Mouse (Mus musculus) granulocyte monocyte progenitor cell, adult 5-6 weeks (primary cell): ENCODE results near the gene Bdnf. TPM values are rescaled to one million over a fixed set of nuclear protein-coding genes. Genes with fewer than 3 reads are reported as not detected.

Experiments
- ATAC-seq: replicated peaks from 2 replicates; pipeline ENCODE4 v1.8.0; 2016; ENCODE audit warnings: mild to moderate bottlenecking, moderate TSS enrichment, inconsistent platforms; ENCODE audit not compliant: poor library complexity, severe bottlenecking
- total RNA-seq, 2 experiments: library from RNA; stranded (forward) in 1 of 2; stranded (reverse) in 1 of 2; fragments of 200-712, 200-1000 nt in 1 of 2; fragments of >200 nt in 1 of 2; fragmentation: Nextera tagmentation in 1 of 2; gene quantifications; 2 replicates each; pipeline ENCODE4 v1.2.3; 2014 to 2017

The Bdnf gene
- total RNA-seq, 2 experiments from 2014 or later, result not detected

DNA sequence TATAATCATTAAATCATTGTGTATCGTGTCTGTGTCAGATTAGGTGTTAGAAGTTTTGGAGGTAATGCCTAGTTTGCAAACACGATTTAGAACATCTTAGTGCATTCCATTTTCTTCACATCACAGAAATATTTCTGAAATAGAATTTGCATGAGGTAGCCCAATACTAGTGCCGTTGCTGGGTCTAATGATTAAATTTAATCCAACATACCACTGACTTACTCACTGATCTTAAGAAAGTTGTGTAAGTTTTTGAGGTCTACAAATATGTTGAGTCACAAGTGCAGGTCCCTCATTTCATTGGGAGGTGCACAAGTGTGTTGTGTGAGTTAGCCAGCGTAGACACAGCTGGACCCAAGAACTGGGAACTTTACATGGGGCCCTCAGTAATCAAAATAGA lies 29.1 kb downstream of the Bdnf start:
- ATAC-seq, result no peak

DNA sequence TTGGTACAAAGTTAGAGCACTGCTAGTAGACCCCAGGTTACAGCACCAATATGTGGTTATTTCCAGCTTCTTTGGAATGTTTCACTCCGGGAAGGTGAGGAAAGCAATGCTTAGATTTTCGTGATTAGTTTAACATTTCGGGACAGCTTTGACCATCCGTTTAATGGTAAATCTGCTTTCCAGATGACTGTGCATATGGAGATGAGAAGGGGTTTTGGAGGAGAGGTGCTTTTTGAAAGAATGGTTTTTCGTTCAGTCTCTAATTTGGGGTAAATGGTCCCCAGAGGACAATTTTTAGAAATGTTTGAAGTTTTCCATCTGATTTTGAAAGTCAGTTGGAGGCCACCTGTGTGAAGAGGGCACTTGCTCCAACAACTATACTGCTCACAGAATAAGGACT lies 29.6 kb downstream of the Bdnf start:
- ATAC-seq, result no peak

DNA sequence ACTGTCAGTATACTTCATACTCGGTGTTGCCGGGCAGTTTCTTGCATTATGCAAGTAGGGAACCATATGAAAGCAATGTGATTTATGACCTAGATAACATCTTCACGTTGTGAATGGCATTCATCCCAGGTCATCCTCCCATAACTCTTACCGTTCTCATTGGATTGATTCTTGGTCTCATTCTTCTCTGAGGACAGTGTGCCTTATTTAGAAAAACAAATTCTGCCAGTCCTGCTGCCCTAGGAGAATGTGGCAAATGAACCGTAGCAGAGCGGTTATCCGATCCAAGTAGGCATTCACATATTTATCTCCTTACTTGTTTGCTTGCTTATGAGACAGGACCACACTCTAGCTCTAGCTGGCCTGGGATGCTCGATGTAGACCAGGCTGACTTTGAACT lies 32.0 kb downstream of the Bdnf start:
- no peak for ATAC-seq

DNA sequence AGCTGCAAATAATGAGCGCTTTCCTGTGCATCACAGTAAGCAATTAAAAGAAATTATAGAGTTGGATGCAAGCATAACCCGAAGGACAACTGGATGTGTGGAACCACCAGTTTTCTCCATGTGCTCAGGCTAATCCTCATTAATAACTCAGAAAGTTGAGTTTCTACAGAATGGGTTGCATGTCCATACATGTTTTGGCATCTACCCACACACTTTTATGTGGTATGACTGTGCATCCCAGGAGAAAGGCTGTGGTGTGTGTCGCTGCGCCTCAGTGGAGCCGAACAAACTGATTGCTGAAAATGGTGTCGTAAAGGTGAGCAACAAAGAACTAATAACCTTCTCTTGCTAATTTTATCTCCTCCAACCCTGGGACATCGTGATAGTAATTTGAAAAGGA lies 34.8 kb downstream of the Bdnf start:
- ATAC-seq, result no peak

DNA sequence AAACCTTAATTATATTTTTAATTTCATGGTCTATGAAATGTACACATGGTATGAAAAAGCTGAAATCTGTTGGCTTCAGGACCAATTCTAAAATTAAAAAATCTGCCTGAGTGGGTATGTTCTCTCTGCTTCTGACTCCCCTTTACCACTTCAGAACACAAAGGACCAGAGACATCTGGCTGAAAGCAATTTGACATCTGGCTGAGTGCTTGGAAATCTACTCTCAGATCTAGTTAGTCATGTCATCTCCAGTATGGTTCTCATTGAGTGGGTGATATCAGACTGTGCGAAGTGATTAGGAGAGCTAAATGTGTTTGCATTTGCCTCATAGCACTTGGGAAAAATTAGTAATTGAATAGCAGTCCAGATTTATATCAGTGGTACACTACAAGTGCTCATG lies 36.5 kb downstream of the Bdnf start:
- ATAC-seq, result no peak

DNA sequence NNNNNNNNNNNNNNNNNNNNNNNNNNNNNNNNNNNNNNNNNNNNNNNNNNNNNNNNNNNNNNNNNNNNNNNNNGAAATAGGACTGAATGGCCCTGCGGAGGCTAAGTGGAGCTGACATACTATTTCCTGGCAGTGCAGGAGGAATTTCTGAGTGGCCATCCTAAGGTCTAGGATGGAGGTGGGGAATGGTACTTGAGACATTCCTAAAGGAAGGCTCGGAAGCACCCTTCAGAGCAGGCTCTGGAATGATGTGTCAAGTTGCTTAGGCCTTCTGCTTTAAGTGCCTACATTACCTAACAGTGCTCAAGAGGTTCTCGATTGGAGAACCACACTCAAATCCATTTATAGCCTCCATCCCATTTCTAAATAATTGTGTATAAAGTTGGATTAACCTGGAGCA lies 50.8 kb downstream of the Bdnf start:
- ATAC-seq, result no peak

DNA sequence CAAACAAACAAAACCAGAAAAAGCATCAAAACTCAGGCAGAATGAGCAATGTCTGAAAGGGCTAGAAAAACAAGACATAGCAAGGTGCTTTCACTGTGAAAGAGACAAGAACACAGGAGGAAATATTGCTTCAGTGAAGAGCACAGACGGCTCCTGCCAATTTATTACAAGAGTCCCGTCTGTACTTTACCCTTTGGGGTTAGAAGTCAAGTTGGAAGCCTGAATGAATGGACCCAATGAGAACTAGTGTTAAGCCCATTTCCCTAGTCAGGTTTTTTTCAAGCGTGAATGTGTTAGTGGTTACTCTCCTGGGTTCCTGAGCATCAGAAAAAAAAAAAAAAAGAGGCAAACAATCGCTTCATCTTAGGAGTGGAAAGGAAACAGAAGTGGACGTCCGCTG lies 51.3 kb downstream of the Bdnf start:
- no peak for ATAC-seq

DNA sequence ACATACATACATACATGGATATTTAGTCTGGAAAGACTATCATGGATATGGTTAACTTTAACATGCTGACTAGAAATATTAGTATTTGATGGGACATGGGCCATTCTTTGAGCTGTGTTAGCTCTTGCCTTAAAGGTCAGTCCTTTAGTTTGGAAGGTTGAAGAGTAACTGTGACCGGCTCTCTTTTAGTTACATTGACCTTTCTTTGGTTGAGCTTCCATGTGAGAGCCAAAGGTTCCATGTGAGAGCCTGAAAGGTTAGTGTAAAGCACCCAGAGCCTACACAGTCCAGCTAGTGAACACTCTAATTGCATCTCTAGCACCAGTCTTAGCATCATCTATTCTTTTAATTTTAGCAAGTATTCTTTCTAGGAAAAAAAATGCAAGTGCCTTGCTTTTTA lies 54.7 kb downstream of the Bdnf start:
- no peak for ATAC-seq

DNA sequence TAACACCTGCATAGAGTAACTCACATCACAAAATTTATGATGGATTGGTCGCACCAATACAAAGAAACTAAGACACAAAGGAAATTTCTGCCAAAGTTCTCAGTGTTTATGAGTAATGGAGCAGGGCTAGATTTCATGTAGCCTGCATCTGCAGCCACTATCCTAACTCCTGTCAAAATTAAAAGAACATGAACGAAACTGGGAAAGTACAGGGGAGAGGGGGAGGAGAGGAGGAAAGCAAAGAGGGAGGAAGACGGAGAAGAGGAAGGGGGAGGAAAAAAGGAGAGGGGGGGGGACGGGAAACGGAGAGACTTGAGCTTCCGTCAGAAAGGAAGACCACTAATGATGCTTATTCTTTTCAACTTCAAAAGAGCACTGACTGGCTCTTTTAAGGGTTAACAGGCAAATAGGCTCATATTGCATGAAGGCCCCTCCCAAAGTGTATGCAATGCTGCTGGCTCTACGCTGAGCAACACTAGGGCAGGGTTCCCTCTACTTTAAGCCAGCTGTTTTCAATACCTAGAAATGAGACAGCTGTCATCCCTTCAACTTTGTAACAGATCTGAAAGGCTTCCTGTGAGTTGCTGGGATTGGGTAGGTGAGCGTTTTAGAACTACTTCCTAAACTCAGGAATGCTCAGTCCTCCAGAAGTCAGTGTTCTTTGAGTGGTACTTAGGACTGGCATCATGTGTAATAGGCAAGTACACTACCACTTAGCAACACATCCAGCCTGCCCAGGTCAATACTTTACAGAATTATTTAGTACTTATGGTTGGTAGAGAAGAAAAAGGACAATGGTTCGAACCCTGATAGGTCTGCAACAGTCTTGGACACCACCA lies 58.9 kb downstream of the Bdnf start:
- no peak for ATAC-seq

DNA sequence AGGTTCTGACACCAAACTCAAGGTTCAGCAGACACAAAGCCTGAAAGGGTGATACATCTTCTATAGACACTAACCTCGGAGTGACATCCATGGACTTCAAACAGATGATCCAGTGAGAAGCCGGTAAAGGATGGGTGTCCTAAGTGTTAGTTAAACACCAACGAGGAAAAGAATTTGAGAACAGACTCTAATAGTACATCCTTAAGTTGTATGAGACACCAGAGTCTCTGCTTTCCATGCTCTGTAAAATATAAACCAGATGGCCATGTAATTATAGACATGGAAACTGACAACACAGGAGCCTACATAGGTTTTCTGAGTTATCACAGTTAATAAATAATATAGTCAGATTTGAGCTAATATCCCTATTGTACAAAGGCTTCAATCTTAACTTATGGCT lies 59.7 kb downstream of the Bdnf start:
- ATAC-seq, result no peak

DNA sequence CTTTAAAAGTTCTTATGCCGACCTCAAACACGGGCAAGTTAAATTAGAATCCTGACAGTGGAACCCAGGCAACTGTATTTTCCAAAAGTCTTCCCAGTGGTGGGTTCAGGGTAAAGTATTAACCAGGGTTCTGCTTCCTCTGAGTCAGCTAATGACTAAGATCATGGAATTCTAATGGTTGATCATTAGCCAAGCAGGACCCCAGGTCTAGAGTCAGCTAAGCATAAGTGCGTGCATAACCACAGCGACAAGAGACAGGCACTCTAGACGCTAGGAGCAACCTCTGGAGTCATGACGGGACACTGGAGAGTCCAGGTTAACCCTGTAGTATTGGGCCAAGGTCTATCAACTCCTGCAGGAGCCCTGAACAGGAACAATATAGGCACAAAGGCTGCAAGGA lies 60.2 kb downstream of the Bdnf start:
- ATAC-seq, result no peak

DNA sequence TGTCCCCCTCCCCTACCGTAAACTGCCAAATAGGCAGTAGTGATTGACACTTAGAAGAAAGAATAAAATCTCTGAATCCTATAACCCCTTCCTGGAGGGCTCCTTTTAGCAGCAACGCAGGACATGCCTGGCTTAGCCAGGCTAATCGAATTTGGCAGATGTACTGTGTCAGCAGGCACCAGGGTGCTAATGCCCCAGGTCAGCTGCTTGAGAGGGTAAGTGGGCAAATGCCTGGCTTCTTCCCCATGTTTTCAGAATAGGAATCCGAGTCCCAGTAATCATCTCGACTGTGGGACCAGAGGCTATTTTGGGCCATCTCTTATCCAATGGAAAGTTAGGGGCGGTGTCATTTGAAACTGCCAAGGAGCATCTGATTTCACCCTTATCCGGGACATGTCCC lies 60.8 kb downstream of the Bdnf start:
- no peak for ATAC-seq

DNA sequence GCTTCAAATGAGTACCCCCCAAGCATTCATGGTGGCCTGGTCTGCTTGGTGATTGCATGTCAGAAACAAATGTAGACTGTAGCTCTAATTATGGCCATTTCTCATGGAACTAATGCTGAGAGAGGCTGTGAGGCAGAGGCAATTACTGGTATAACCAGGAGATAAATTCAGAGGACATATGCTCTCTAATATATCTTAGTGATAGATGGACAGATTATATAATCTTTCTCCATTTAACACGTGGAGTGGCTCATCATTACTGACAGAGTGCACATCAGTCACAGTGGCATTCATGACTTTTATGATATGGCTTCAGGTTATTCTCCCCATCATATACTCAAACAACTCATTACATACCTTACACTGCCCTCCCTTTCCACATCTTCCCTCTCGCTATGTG lies 61.8 kb downstream of the Bdnf start:
- ATAC-seq, result no peak

DNA sequence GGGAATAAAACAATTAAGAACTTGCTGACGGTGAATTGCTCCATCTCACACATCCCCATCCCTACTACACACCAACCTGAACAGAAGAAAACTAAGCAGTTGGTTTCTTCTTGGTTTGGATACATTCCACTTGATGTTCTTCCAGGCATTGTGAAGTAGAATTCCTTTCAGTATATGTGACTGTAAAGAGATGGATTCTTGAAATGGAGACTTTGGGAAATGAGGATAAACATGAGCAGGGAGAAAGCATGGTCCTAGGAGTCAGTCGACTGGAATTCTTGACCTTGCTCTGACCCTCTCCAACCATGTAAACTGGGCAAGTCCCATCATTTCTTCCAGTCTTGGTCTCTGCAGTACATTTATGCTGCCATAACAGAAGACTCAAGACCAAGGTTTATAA lies 63.8 kb downstream of the Bdnf start:
- ATAC-seq, result no peak

DNA sequence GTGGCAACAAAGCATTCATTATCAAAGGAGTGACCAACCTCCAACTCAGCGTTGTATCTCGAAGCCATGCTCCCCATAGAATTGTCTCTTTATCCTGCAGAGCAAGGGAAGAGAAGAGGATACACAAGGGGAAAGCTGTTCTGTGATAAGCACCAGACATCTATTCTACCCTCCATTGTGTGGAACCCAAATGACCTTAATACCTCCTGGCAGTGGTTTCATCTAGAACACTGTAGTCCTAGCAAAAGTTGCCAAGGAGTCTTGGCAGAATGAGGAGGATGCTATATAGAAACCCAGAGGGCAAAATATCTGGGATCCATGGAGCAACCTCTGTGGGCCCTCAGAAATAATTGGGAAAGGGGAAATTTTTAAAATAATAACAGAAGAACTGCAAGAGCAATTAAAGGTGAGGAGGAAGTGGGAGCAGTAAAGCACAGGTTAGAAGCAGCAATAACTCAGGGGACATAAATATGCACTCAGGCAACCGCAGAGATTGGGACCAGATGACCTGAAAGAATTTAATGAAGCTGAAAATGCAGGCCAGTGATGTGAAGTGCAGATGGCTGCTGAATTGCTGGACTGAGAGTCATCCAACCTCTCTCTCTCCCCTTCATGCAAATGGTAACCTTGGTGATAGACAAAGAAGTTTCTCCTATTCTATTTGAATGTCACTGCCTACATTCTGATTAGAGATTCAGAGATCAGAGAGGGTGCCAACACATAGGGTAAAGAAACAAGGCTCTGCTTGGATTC lies 68.9 kb downstream of the Bdnf start:
- no peak for ATAC-seq

DNA sequence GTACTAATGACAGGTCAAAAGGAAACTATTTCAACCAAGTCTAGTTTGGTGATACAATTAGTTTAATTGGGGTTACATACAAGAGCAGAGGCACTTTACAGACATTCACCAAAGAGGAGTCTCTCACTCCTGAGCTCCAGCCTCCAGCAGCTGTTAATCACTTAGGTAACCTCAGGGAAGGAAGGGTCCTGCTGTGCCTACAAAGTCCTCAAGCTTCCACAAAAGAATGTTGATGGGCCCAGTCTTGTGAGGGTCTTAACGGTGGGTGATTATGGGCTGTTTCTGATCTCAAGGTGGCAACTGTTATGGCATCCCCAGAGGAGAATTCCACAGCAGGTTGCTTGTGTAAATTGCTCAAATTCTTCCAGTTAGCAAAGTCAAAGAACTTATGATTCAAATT lies 71.7 kb downstream of the Bdnf start:
- no peak for ATAC-seq

DNA sequence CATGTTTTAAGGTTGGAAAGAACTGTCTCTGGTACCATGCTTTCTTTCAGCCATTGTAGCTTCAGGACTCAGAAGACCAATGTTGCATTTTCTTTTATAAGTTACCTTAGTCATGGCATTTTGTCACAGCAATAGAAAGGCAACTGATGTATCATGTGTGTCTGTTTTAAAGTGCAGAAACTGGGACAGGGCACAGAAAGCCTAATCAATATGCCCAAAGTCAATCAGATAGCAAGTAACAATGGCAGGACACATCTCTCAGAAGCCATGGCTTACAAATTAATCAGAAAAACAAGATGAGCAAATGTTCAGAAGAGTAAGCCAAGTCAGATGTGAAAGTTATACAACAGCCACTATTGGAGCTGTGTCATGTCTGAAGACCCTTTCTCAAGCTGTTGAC lies 73.9 kb downstream of the Bdnf start:
- ATAC-seq, result no peak

DNA sequence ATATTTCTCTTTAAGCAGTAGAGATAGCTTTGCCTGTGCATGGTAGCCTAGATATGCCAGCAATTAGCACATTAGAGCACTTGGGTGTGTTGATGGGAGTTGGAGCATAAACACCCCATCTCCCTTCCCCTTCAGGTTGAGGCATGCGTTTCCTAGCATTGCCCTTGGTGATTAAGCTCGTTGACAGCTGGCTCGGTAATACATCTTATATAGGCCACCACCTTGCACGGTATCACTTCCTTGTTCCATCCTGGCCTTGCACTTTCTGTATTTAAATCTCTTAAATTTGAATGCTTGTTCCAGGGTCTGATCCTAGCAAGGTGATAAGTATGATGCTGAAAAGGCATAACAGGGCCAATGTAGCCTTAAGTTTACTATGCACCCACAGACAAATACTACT lies 74.3 kb downstream of the Bdnf start:
- ATAC-seq, result no peak; the same call in 1 of the 2 replicates

DNA sequence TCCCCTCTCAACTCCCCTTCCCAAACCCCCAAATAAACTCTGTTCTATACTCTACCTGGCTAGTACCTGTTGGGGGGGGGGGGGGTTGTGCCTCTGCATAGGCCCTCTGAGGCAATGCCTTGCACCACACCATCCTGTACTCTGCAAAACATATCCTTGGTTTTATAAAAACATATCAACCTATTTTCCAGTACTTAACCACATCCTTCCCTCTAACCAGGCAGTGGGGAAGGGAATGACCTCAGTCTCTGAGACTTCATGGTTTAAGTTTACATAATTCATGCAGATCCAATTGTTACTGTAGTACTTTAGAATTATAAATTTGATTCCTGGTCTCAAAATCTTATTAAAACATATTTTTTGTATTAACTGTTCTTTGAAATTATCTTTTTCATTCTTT lies 75.5 kb downstream of the Bdnf start:
- ATAC-seq, result no peak; the same call in 1 of the 2 replicates

DNA sequence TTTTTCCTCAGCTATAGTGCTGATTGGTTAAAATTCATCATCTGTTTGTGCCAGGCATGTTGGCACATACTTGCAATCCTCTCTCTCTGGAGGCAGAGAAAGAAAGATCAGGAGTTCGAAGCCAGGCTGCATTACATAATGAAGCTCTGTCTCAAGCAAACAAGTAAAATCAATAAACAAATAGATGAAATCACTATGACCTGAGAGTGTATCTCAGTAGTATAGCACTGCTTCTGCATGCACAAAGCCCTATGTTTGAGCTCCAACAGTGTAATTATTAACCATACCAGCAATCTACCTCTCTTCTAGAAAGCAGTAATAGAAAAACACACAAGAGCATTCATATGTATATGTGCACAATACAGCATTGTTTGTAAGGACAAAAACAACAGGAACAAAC lies 76.0 kb downstream of the Bdnf start:
- no peak for ATAC-seq

DNA sequence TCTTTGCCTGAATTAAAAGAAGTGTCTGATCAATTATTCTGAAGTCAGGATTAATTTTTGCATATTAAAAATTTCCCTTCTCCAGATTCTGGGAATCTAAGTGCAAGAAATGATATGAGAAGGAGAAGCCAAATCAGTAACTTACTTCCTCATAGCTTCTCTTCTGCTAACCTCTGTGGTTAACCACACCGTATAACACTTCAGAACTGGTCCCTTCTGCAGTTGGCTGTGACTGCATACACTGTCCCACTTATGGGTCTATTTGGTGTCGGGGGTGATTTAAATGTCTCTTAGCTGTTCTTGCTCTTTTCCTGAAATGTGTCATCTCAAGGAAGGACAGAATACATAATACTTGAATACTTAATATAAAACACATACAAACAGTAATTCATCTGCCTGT lies 81.8 kb downstream of the Bdnf start:
- ATAC-seq, result peak; percentile 98

DNA sequence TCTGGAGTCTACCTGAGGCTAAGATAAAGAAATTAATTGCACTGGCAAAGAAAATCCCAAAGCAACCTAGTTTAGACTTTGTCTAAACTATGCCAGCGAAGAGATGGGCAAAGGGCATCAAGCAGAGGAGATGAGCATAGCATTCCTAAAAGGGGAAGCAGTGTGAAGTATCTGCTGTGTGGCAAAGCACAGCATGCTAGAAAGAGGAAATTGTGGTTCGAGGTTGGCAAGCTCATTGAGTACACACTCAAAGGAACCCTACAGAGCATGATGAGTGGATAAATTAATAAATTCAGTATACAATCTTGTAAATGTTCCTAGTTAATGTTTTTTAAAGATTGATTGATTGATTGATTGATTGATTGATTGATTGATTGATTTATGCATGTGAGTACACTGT lies 92.3 kb downstream of the Bdnf start:
- peak; percentile 100 for ATAC-seq
